Mouse (Mus musculus) cortical plate, adult 2 months (tissue): ENCODE measurements around the gene 1810010H24Rik. TPM values are rescaled to one million over a fixed set of nuclear protein-coding genes. Genes with fewer than 3 reads are reported as not detected.
"Not testable (repeated sequence)": the region's sequence is repeated elsewhere in the genome, so short reads cannot be mapped to it uniquely, and the experiment has no call there.

Experiments
- H3K27ac ChIP-seq: fragments of 200-500 bp; 2 replicates; pipeline ENCODE4 v1.5.1; 2012; ENCODE audit warnings: low read length, control low read depth, inconsistent platforms; ENCODE audit not compliant: insufficient read depth
- H3K4me1 ChIP-seq: fragments of 200-500 bp; 2 replicates; pipeline ENCODE4 v1.6.1; 2011; ENCODE audit warnings: low read length; ENCODE audit not compliant: control insufficient read depth, insufficient read depth
- H3K4me3 ChIP-seq: fragments of 200-500 bp; 2 replicates; pipeline ENCODE4 v1.5.1; 2011; ENCODE audit warnings: mild to moderate bottlenecking, low read length, control low read depth; ENCODE audit not compliant: insufficient read depth
- CTCF ChIP-seq: fragments of 200-500 bp; IDR thresholded peaks from 2 replicates; pipeline ENCODE4 v1.5.1; 2011; ENCODE audit warnings: mild to moderate bottlenecking, control low read depth, low read length; ENCODE audit not compliant: insufficient read depth; ENCODE audit errors: extremely low read depth
- POLR2A ChIP-seq: fragments of 200-500 bp; IDR thresholded peaks from 2 replicates; pipeline ENCODE4 v1.6.1; 2011; ENCODE audit warnings: mild to moderate bottlenecking, low read length, control low read depth; ENCODE audit not compliant: insufficient read depth; ENCODE audit errors: extremely low read depth
- polyA plus RNA-seq: library from polyadenylated mRNA; depleted of rRNA; stranded (reverse); fragments of >200 nt; gene quantifications from 2 replicates; pipeline ENCODE4 v1.2.3, GENCODE M21; 2012

The 1810010H24Rik gene
- polyA plus RNA-seq, 1 experiment, result 3.8 TPM

- TF ChIP-seq POLR2A (peak; percentile 95), CTCF (no peak)
- Histone ChIP-seq H3K4me1 (0 out of 2 replicates have a peak, but pooled peaks cover 1% of the 10 kb centered on the region), H3K4me3 (peak overlapping the region; percentile 53), H3K27ac (peak overlapping the region; percentile 49)
These were observed 13.0 kb upstream of the 1810010H24Rik start for GRCm38 (mm10) chr11:107012324-107013017.

DNA sequence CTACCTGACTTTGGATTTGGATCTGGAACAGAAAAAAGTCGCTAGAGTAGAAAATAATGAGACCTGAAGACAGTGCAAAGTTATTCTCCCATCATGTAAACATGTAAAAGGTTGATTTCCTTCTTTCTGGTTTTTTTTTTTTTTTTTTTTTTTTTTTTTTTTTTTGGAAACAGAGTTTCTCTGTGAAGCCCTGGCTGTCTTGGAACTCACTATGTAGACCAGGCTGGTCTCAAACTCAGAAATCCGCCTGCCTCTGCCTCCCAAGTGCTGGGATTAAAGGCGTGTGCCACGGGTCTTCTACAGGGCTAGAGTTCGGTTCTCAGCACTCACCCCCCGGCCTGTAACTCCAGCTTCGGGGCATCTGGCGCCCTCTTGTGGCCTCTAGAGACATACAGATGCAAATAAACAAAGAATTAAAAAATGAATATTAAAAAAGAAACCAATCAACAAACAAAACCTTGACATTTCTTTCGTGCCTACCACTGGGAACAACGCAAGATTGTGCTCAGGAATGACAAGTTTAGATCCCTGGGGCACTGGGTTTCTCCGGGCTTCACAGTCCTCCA, 11.4 kb upstream of the 1810010H24Rik start:
- TF ChIP-seq CTCF (no peak), POLR2A (no peak)
- 0 out of 2 replicates have a peak, but pooled peaks cover 1% of the 10 kb centered on the region for H3K4me1 ChIP-seq
- H3K4me3 ChIP-seq, result no peak overlapping the region
- H3K27ac ChIP-seq, result no peak overlapping the region

DNA sequence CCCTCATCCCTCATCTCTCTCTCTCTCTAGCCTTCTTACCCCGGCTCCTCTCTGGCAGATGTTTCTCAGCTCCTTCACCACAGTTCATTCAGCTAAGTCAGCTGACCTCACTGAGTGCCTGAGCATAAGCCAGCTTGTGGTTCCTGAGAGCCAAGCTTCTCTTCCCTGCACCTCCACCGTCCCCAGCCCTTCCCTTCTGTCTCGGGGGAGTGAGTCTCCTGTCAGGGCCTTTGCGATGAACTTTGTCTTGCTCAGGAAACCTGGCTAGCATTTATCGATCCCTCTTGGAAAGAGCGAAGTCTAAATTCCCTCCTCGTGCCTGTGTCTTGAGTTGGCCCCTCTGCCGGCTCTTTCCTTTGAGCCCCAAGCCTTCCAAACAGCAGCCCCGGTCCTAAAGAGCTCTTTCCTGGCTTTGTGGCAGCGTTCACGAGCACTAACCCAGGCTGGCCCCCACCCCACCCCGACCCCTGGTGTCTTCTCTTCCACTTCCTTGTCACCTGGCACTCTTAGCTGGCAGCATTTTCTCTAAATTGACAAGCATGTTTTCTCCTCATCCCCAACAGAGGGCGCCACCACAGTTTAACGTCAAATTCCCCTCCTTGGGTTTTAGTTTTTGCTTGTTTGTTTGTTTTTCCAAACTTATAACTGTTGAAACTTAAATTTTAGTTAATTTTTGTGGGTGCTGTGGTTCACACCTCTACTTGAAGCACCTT, 10.7 kb upstream of the 1810010H24Rik start:
- Histone ChIP-seq H3K4me1 (0 out of 2 replicates have a peak, but pooled peaks cover 1% of the 10 kb centered on the region), H3K4me3 (no peak overlapping the region), H3K27ac (no peak overlapping the region)
- TF ChIP-seq POLR2A, result no peak
- peak; percentile 28; the same call in 1 of the 2 replicates for TF ChIP-seq CTCF

- H3K4me3 ChIP-seq, H3K27ac ChIP-seq, H3K4me1 ChIP-seq: not testable (repeated sequence)
These were observed 9.8 kb upstream of the 1810010H24Rik start for GRCm38 (mm10) chr11:107015535-107016187.

- Histone ChIP-seq H3K4me1 (no peaks in the 10 kb centered on the region), H3K27ac (no peak overlapping the region), H3K4me3 (no peak overlapping the region)
- no peak for TF ChIP-seq POLR2A
- no peak for TF ChIP-seq CTCF
These were observed 8.6 kb upstream of the 1810010H24Rik start for GRCm38 (mm10) chr11:107016893-107017292.

DNA sequence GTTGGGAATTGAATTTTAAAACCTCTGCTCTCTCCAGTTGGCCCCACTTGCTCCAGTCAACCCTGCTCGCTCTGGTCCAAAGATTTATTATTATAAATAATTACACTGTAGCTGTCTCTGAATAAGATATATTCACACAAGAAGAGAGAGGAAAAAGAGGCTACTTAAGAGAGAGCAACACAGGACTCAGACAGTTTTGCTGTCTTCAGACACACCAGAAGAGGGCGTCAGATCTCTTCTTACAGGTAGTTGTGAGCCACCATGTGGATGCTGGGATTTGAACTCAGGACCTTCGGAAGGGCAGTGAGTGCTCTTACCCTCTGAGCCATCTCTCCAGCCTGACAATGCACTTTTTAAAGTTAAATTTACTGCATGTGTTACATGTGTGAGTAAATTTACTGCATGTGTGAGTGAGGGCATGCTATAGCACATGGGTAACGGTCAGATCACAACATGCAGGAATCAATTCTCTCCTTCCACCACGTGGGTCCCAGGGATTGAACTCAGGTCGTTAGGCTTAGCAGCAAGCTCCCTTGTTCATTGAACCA, 8.1 kb upstream of the 1810010H24Rik start:
- TF ChIP-seq POLR2A (no peak), CTCF (no peak)
- Histone ChIP-seq H3K4me3 (no peak overlapping the region), H3K27ac (no peak overlapping the region), H3K4me1 (no peaks in the 10 kb centered on the region)

GRCm38 (mm10) chr11:107018606-107019005, 6.9 kb upstream of the 1810010H24Rik start:
- TF ChIP-seq POLR2A (no peak), CTCF (no peak)
- no peak overlapping the region for H3K27ac ChIP-seq
- H3K4me3 ChIP-seq, result no peak overlapping the region
- no peaks in the 10 kb centered on the region for H3K4me1 ChIP-seq

GRCm38 (mm10) chr11:107019318-107019717, 6.2 kb upstream of the 1810010H24Rik start:
- no peak for TF ChIP-seq CTCF
- Histone ChIP-seq H3K4me3 (no peak overlapping the region), H3K4me1 (no peaks in the 10 kb centered on the region), H3K27ac (no peak overlapping the region)

GRCm38 (mm10) chr11:107019722-107020121, 5.8 kb upstream of the 1810010H24Rik start:
- H3K4me1 ChIP-seq, H3K27ac ChIP-seq, H3K4me3 ChIP-seq: not testable (repeated sequence)
